Mouse (Mus musculus): ENCODE results near the gene Rcn1.

- TF ChIP-seq CTCF (IDR thresholded peaks at IDR 0.05; ENCODE audit: extremely low read depth, insufficient read length, insufficient replicate concordance, low read depth, low read length) (no peak), POLR2A (IDR thresholded peaks at IDR 0.05; ENCODE audit: low read depth, low read length) (no peak)
Observed at GRCm38 (mm10) chr2:105380757-105381319, 18.3 kb downstream of the Rcn1 start.
